Mouse (Mus musculus) kidney, adult 11 months (tissue): Measurements from ENCODE around the gene Phospho1.

Source experiments
- DNase-seq: peaks from one replicate; pipeline ENCODE4 v3.0.0; 2022

The Phospho1 gene

GRCm38 (mm10) chr11:95834742-95835710 is 10.7 kb downstream of the Phospho1 start:
- DNase-seq, result no peak

- no peak for DNase-seq
These were observed 11.5 kb downstream of the Phospho1 start for GRCm38 (mm10) chr11:95835832-95836231.

GRCm38 (mm10) chr11:95836433-95836832 is 12.1 kb downstream of the Phospho1 start:
- no peak for DNase-seq

- peak; percentile 87 for DNase-seq
These were observed 12.8 kb downstream of the Phospho1 start, which contains the start of gene Gngt2 for GRCm38 (mm10) chr11:95837059-95837458. TSS of gene Gngt2 (plus strand) at chr11:95837216.

- no peak for DNase-seq
These were observed 14.3 kb downstream of the Phospho1 start for GRCm38 (mm10) chr11:95838598-95838997.

- DNase-seq, result no peak
These were observed 14.9 kb downstream of the Phospho1 start for GRCm38 (mm10) chr11:95838999-95839868.

GRCm38 (mm10) chr11:95840694-95841497 is 16.6 kb downstream of the Phospho1 start:
- DNase-seq, result no peak

- no peak for DNase-seq
These were observed 17.2 kb downstream of the Phospho1 start for GRCm38 (mm10) chr11:95841498-95841830.

- peak; percentile 57 for DNase-seq
These were observed 17.9 kb downstream of the Phospho1 start, which contains the start of gene Abi3 for GRCm38 (mm10) chr11:95842074-95842681. TSS of gene Abi3 (minus strand) at chr11:95842476.

- no peak for DNase-seq
These were observed 18.7 kb downstream of the Phospho1 start for GRCm38 (mm10) chr11:95842953-95843352.

- no peak for DNase-seq
These were observed 19.2 kb downstream of the Phospho1 start for GRCm38 (mm10) chr11:95843421-95843950.

- DNase-seq, result no peak
These were observed 20.6 kb downstream of the Phospho1 start for GRCm38 (mm10) chr11:95844935-95845334.

- no peak for DNase-seq
These were observed 26.6 kb downstream of the Phospho1 start for GRCm38 (mm10) chr11:95850898-95851297.

GRCm38 (mm10) chr11:95853684-95854083 is 29.4 kb downstream of the Phospho1 start:
- DNase-seq, result peak; percentile 53

- DNase-seq, result no peak
These were observed 33.0 kb downstream of the Phospho1 start for GRCm38 (mm10) chr11:95857306-95857705.

GRCm38 (mm10) chr11:95857716-95858527 is 33.6 kb downstream of the Phospho1 start:
- DNase-seq, result no peak

GRCm38 (mm10) chr11:95858528-95859467 is 34.5 kb downstream of the Phospho1 start:
- DNase-seq, result peak; percentile 98

- no peak for DNase-seq
These were observed 35.2 kb downstream of the Phospho1 start for GRCm38 (mm10) chr11:95859468-95859855.

- no peak for DNase-seq
These were observed 35.8 kb downstream of the Phospho1 start for GRCm38 (mm10) chr11:95860071-95860490.

GRCm38 (mm10) chr11:95861397-95861796 is 37.1 kb downstream of the Phospho1 start:
- DNase-seq, result no peak
